Mouse (Mus musculus) gastrocnemius, postnatal 25 days (tissue): ENCODE data around the gene Fgf10. TPM values are rescaled to one million over a fixed set of nuclear protein-coding genes. Genes with fewer than 3 reads are reported as not detected.

ENCODE experiments used
- DNase-seq: peaks from one replicate; pipeline ENCODE4 v3.0.0; 2022
- total RNA-seq, 2 experiments: library from RNA; stranded (reverse); gene quantifications; 1 replicate in 1 of 2; 2 replicates in 1 of 2; pipeline ENCODE4 v1.2.3; 2021

Gene Fgf10
- total RNA-seq, 2 experiments from 2014 or later, result 0.18 to 0.56 TPM

DNA sequence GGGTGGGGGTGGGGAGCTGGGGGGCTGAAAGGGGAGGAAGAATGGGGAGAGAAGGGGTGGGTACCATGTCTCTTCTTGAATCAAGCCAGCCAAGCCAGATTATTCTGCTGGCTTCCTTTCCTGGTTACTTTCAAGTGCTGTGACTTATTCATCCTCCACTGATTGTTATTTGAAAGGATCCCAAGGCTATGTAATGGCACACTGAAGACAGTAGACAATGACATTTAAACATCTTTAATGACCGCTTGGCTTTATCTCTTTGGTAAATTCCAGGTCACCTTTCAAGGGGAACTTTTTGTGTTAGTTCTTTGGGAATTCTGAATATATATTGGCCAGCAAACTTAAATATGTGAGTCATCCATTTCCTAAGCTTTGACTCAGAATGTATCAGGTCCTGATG lies 47.1 kb downstream of the Fgf10 start:
- DNase-seq, result no peak

DNA sequence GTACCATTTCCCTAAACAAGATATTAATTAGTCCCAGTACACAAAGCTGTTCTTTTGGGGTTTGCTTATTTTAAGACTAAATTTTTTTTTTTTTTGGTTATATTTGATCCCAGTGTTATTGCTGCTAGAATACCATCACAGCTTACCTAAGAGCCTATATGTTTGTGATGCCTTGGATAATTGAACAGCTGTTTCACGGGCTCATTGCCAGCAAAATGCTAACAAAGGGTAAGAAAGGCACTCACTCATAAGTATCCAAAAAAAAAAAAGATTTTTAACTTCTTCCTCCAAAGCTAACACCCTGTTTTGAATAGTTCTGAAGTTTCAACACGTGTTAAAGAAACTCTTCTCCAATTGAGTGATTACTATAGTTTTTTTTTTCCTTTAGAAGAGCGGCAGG lies 48.8 kb downstream of the Fgf10 start:
- DNase-seq, result no peak

DNA sequence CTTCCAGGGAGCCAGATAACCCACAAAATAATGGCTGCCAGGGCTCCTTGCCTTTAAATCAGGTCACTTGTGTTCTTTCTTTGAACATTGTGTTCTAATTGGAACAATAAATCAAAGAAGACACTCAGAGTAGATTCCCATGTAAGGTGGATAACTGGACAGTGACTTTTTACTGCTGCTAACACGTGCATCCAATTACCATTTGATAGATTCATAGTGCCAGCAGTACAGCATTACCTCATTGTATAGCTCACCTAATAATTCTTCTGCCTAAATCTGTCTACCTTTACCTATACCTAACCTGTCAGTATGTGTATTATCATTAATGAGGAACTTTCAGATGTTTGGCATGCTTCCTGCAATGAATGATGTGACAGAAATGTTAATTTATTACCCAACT lies 52.1 kb downstream of the Fgf10 start:
- no peak for DNase-seq

DNA sequence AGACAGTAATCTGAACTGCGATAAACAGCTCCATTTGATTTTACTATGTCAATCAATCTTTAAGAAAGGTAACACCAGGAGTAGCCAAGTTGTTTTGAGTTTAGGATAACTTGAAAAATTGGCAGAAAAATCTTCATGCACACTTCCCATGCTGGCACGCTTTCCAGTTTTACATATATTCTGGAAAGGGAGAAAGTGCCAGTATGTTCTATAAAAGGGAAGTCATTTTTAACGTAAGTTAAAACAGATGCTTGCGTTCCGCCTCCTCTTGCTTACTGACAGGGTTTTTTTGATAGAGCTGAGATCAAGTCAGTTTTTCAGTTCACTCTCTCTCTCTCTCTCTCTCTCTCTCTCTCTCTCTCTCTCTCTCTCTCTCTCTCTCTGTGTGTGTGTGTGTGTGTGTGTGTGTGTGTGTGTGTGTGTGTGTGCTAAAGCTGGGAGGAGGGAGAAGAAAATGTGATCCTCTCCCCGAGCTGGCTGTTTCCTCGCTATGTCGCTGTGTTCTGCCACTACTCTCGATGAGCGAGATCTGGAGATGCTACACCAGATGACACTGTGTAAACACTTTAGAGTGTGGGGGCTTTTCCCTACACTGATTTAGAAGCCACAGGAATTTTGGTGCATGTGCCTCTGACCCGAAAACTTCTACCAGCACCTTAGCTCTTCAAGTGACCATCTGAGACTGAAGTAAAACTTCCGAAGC lies 62.4 kb downstream of the Fgf10 start:
- no peak for DNase-seq

DNA sequence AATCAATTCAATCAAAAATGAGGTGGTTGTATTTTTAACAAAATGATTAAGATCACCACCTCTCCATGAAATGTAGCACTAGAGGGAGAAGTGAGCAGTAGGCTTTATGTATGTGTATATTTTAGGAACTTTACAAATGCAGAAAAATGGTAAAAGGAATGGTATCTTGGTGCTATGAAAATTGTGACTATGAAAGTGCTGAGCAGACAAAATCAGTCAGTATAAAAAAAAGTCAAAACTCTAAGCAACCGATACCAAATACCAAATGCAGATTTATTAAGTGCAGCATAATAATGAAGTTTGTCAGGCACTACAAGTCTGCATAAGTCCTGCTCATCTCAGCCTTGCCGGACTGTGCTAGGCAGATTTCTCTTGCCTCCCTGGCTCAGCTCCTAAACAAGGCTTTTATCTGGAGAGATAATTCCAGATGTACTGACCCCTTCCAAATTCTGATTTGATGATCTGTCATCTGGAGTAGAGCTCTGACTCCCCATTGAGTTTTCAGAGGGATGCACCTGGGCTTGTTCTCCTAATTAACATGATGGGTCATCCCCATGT lies 70.3 kb downstream of the Fgf10 start:
- no peak for DNase-seq

DNA sequence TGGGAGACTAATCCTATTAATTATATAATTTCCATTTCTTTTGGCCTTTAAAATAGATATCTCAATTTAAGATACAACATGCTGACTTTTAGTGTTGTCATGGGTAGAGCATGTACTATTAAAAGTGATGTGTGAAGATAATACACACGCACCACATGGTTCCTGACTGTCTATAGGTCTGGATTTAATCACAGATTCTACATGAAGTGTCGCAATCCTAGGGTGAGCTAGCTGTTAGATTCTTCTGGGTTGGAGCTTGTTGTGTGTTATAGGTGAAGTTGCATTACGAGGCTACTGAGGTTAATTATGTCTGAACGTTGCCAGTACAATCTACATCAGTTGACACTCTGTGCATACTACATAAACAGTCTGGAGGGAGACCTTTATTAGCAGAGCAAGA lies 73.2 kb downstream of the Fgf10 start:
- no peak for DNase-seq

DNA sequence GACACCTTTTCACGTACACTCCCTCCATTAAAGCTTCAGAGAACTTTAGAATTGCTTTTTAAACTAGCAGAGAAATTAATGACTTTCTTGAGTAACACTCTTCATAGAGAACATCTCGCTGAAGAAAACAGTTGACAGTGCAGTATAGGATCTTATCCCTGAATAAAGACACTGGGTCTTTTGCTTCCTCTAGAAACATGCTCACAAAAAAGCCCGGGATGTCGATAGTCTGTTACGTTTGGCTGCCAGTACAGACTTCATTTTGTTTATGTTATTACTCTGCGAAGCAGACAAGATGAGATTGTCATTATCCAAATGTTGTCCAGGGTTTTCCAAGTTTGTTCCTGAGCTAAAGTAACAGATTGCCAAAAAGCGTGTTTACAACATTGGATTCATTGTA lies 75.2 kb downstream of the Fgf10 start:
- DNase-seq, result no peak

DNA sequence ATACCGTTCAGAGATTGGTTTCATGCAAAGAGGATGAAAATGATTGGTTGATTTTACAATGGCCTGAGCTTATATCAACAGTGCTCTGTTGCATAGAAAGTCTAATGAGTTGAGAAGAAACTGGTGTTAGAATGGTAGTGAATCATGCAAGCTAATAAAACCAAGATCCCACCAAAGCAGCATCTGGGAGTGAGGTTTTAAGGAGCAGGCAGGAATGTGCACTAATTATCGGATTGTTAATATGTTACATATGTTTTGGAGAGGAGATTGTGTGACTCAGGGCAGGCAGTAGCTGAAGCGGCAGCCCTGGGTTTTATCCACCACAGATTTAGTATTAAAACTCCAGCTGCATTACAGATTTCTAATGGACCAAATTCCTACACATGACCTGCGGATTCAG lies 76.8 kb downstream of the Fgf10 start:
- DNase-seq, result no peak

DNA sequence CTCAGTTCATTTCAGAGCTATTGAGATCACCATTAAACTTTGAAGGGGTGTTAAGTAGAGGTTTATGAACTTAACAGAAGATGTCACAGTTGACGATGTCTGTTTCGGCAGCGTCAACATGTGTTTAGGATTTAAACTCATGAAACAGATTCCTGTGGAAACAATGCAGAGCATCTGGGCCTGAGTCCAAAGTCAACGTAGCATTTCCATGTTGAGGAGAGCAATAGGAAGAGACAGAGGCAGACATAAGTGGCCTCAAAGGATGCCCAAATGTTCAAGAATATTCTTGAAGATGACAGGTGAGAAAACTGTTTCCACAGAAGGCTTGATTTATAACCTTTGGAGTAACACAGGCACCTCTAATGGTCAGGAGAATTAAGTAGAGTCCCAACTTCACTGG lies 84.4 kb downstream of the Fgf10 start:
- no peak for DNase-seq

DNA sequence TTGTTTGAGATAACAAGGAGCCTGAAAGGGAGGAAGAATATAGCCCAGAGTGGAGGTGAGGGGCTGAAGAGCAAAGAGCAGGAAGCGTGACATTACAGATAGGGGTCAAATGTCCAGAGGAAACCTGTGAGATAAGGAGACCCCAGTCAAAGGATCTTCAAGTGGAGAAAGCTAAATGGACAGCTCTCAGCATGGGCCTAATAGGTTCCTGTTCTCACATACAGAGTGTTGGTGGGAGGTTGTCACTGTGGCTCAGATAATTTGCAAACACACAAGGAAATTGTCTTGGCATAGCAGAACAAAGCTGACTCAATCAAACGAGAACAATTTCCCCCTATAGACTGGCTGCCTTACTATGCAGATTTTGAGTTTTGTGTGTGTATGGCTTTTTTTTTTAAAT lies 89.4 kb downstream of the Fgf10 start:
- no peak for DNase-seq

DNA sequence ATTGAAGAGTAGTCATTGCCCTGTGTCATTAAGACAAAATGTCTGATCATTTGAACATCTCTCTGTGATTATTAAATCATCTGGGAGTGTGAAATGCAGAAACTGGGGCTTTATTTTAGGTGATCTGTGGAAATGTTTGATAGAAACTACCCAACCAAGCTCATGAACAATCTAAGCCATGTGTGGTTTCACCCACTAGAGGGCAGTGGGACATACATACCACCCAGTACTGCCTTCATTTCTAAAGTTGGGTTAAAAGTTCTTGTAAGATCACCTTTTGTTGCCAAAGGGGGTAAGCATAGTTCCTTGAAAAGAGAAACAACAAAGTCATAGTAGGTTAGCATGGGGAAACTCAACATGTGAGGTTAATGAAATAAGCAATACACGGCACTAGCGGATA lies 93.4 kb downstream of the Fgf10 start:
- no peak for DNase-seq

DNA sequence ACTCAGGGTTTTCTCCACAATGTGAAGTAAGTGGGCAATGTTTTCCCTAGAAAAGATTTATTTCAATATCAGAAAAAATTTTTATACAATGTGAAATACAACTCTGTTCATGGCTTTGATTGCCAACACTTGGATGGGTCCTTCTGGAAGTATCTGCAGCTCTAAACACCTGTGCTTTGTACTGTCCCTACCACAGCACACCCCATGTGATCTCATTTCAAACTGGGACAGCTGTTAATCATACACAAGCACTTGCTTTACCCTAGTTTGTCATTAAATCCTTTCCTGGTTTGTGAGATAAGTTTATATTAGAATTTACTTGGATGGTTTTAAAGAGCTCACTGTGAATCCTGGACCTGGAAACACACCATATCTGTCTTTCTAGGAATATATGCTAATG lies 102.6 kb downstream of the Fgf10 start:
- no peak for DNase-seq

DNA sequence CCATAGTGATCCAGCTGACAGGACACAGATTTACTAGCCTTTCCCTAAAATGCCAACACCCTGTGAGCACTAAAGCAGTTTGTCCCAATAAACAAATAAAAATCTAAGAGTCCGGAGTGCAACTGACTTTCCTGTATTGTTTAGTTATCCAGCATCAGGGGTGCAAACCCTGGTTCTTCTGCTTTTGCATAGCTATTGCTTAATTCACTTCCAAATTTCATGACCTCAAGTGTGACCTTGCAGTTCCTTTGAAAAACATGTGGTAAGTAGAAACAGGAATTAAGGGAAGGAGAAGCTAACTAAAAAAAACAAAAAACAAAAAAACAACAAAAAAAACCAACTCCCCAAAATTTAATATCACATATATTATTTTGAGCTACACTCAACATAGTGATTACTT lies 105.6 kb downstream of the Fgf10 start:
- no peak for DNase-seq

DNA sequence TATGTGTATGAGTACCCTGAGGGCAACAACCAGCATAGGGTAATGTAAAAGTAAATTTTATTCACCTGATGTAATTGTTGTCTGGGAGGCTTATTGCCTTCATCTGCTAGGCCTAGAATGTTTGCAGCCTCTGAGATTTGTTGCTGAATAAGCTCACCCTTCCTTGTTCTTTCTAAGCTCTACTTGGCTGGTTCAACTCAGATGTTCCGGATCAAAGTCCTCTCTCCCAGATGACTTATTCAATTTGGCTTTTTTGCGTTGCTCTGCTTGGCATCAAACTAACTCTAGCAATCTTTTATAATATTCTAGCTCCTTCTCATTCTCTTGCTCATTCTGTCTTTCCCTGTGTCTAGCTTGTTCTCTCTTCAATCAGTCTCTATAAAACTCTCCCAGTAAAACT lies 109.6 kb downstream of the Fgf10 start:
- no peak for DNase-seq

DNA sequence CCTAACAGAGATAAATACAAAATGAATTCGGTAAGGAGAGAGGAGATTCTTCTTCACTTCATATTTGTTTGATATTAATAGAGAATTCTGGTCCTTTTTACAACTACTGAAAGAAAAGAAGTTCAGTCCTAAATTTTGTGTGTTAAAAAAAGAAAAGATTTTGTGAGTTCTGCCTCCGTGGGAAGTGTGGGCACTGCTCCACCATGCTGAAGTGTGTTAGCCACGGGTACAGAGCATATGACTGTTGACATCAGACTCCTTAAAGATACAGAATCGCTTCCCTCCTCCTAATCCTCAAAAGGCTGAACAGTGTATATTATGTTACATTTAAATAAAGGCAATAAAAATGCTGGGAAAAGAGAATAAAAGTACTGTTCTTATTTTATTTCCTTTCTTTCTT lies 122.2 kb downstream of the Fgf10 start:
- no peak for DNase-seq

DNA sequence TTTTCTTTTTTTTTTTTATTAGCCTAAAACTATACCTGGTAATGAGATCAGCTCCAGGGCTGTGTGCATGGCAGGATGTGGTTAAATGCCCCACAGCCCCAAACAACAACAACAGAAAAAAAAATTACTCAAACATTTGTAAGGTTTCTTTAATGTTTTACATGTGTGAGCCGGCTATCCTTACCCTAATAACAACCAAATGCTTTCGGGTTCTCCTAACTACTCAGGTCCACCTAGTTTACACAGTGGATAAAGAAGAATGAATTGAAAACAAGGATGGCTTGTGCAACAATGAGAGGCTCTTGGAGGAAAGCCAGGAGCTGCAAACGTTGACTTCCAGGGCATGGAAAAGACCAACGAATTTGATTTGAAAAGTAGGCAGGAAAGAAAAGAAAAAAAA lies 122.6 kb downstream of the Fgf10 start:
- no peak for DNase-seq

DNA sequence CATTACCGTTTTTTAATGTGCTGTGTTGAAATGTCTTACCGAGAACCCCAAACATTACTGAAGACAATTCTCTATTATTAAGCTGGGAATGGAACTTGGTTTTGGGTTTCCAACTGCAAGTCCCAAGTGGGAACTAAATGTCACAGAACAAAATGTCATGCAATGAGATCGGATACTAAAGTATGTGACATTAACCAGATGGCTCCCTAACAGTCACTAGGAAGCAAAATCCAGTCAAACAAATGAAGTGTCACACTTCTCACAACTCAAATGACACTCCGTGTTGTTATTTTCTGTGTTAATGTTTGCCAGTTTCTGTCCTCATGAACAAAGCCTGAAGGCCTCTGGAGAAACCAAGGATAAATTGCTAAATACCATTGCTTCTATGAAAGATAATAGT lies 130.6 kb downstream of the Fgf10 start:
- no peak for DNase-seq

DNA sequence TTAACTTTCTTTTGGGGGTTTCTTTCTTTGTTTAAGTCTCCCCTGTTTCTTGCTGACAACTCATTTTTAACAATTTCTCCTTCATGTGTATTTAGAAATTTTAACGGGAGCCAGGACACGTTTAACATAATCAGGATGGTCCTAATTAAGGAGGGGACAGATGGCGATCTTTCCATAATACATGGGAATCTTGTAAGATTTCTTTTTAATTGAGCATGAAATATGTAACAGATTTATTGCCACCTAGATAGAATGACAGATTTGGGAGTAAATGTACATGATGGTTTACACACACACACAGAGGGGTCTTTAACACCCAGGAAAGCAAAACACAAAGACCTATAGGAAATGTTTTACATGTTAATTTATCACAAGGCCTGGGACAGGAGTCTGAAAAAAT lies 137.1 kb downstream of the Fgf10 start:
- no peak for DNase-seq

DNA sequence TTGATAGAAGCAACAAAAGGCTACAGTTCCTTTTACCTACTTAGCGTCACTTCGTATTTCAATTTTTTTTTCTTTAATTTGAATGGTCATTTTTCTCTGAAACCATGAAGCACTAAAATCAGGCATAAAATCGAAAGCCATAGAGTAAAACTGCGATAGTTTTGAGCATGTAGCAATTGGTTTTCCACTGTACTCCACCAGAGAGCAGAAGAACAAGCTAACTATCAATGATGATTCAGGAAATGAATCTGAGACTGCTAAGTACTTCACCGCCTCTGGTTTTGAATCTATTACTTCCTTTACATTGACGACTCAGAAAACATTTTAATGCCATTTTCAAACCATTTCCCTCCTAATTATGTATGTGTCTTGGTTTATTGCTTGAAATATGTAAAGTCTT lies 150.2 kb downstream of the Fgf10 start:
- DNase-seq, result no peak

DNA sequence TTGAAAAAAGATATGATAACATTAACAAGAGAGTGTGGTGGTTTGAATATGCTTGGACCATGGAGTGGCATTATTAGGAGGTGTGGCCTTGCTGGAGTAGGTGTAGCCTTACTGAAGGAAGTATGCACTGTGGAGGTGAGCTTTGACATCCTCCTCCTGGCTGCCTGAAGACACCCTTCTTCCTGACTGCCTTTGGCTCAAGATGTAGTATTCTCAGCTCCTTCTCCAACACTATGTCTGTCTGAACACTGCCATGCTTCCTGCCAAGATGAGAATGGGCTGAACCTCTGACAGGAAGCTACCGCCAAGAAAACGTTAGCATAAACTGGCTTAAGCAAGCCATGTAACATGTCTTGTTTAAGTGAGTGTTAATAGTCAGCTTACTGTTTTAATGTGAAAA lies 153.5 kb downstream of the Fgf10 start:
- no peak for DNase-seq

DNA sequence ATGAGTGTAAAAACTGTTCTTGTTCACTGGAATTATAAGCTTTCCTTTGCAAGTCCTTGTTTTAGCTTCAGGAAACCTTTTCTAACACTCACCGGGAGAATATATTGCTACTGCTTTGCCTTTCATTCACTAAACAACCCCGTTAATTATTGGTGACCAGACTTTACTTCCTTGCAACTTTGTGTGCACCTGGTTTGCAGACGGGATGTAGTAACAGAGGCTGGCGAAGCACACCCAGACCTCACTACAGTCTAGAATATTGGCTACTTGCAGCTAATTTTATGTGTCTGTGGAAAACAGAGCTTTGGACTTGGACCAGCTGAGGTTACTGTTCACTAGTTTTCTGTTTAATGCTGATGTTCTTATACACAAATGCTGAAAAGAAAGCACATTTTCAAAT lies 155.5 kb downstream of the Fgf10 start:
- no peak for DNase-seq

DNA sequence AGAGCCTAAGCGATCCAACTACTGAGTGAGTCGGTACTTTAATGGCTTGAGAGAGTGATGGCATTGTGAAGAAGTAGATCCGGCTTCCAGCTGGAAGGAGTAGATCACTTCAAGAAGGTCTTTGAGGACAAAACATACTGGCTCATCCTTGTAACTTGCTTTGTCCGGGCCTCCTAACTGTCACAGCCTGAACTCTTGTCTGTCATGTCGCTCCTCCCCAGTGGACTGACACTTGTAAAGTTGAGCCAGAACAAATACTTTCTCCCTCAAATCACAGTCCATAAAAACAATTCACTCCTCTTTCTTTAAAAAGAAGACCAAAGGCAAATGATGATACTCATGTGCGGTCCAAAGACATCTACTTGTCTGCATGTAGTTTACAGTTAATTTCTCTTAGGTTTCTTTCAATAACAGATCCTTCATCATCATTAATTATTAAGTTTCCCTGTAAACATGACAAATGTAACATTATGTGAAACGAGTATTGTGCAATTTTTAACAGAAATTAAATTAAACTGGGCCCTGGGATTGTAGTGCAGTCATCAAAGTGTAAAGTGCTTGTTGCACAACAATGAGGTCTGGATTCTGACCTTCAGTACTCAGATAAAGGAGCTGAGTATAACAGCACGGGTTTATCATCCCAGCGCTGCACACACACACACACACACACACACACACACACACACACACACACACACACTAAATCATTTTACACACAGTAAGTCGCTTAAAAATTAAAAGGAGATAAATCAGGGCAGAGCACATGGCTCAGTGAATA lies 159.2 kb downstream of the Fgf10 start:
- no peak for DNase-seq

DNA sequence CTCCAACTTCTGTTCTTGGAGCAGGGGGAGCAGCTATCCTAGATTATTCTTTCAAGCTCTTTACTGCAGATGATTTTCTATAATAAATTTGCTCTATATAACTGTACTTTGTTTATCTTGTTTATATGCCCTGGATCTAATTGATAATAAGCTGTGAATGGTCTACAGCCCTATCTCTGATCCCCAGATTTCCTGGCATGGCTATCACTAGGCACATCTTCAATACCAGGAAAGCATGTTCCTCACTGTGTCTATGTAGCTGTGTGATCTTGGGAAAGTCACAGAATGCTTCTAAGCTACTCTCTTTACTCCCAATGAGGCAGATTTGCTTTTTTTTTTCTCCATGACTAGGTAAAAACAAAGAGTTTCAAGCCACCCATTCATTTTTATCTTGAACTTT lies 164.4 kb downstream of the Fgf10 start:
- DNase-seq, result no peak

DNA sequence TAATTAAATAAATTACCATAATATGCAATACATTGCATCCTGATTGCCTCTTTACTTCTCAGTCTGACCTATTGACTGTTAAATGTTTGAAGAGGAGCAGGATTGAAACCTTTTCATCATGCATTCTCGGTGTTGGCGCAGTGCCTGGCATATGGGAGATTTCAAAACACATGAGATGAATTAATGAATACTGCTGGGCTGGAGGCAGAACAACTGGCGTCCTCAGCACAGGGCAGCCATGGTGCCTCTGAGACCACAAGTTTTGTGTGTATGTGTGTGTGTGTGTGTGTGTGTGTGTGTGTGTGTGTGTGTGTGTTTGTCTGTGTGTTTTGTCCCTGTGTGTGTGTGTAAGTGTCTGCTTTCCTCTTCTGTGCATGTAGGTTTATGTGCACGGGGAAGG lies 165.5 kb downstream of the Fgf10 start:
- DNase-seq, result no peak
